In genomic region chr11:120994741-120995140, GRCm38 (mm10) we compare ENCODE assay signal across 34 mouse cellular contexts. TPM values are rescaled to one million over a fixed set of nuclear protein-coding genes. Genes with fewer than 3 reads are reported as not detected.
"Had no signal": no experiment of that assay in that cellular context is flagged by ENCODE, and none has a peak within 500 bp of the region (broad histone marks: within the 10 kb centered on the region; RNA-seq: fewer than 3 reads in every experiment).

No protein-coding gene starts in this region.

- ATAC-seq: forebrain, embryonic 13.5 days; forebrain, embryonic 14.5 days; forebrain, embryonic 15.5 days; forebrain, embryonic 16.5 days; forebrain, postnatal 0 days had no signal

- H3K9me3 ChIP-seq: embryonic facial prominence, embryonic 10.5 days; embryonic facial prominence, embryonic 12.5 days; embryonic facial prominence, embryonic 13.5 days; embryonic facial prominence, embryonic 15.5 days; forebrain, embryonic 10.5 days; forebrain, embryonic 12.5 days; forebrain, embryonic 13.5 days; forebrain, embryonic 15.5 days had no signal

- H3K4me3 ChIP-seq: embryonic facial prominence, embryonic 10.5 days; embryonic facial prominence, embryonic 12.5 days; embryonic facial prominence, embryonic 13.5 days; embryonic facial prominence, embryonic 15.5 days; erythroblast, embryonic 14.5 days; forebrain, embryonic 10.5 days; forebrain, embryonic 12.5 days; forebrain, embryonic 13.5 days; forebrain, embryonic 15.5 days; gastrocnemius, adult 2 months; heart, adult 2 months had no signal

- DNase-seq: cerebellum, adult 2 months; cerebellum, adult 8-10 months; cerebellum, adult 9-10 months; cerebellum, adult 9-11 months; cerebellum, postnatal 10 days; cerebellum, postnatal 14 days; cerebellum, postnatal 25 days; cerebellum, postnatal 36 days; embryo, embryonic 11 days; forebrain, postnatal 0 days; gastrocnemius, adult 2 months; gastrocnemius, postnatal 10 days; gastrocnemius, postnatal 14 days; gastrocnemius, postnatal 25 days; gastrocnemius, postnatal 36 days; heart, adult 11 months; heart, adult 18-20 months; heart, adult 2 months had no signal

- H3K27me3 ChIP-seq: embryonic facial prominence, embryonic 12.5 days; embryonic facial prominence, embryonic 13.5 days; embryonic facial prominence, embryonic 15.5 days; forebrain, embryonic 12.5 days; forebrain, embryonic 13.5 days; forebrain, embryonic 15.5 days had no signal

- H3K4me2 ChIP-seq: embryonic facial prominence, embryonic 12.5 days; embryonic facial prominence, embryonic 13.5 days; embryonic facial prominence, embryonic 15.5 days; forebrain, embryonic 12.5 days; forebrain, embryonic 13.5 days; forebrain, embryonic 15.5 days had no signal

- H3K27ac ChIP-seq: embryonic facial prominence, embryonic 10.5 days; embryonic facial prominence, embryonic 12.5 days; embryonic facial prominence, embryonic 13.5 days; embryonic facial prominence, embryonic 15.5 days; forebrain, embryonic 10.5 days; forebrain, embryonic 12.5 days; forebrain, embryonic 13.5 days; forebrain, embryonic 15.5 days; gastrocnemius, adult 2 months; heart, adult 2 months had no signal

- H3K36me3 ChIP-seq: embryonic facial prominence, embryonic 15.5 days; forebrain, embryonic 12.5 days; forebrain, embryonic 15.5 days had no signal

- H3K9ac ChIP-seq: embryonic facial prominence, embryonic 12.5 days; embryonic facial prominence, embryonic 13.5 days; embryonic facial prominence, embryonic 15.5 days; forebrain, embryonic 12.5 days; forebrain, embryonic 13.5 days; forebrain, embryonic 15.5 days; forebrain, postnatal 0 days had no signal

RNA-seq across cellular contexts. Expression of gene Cd7, which starts 44.5 kb away (rescaled TPM):
- total RNA-seq: forebrain, postnatal 0 days; gastrocnemius, adult 18-20 months; gastrocnemius, adult 2 months; gastrocnemius, adult 8-10 months; gastrocnemius, postnatal 10 days; gastrocnemius, postnatal 14 days; gastrocnemius, postnatal 25 days; gastrocnemius, postnatal 36 days; gastrocnemius, postnatal 4 days had no signal
- polyA plus RNA-seq: embryonic facial prominence, embryonic 10.5 days; embryonic facial prominence, embryonic 11.5 days; erythroblast, embryonic 14.5 days; forebrain, embryonic 10.5 days; forebrain, embryonic 11.5 days; forebrain, embryonic 12.5 days; forebrain, embryonic 13.5 days; forebrain, embryonic 14.5 days; forebrain, embryonic 15.5 days; forebrain, embryonic 16.5 days; forebrain, postnatal 0 days had no signal
